Mouse (Mus musculus) limb, embryonic 13.5 days (tissue): ENCODE results near the gene P2rx7. TPM values are rescaled to one million over a fixed set of nuclear protein-coding genes. Genes with fewer than 3 reads are reported as not detected.

Experiments
- ATAC-seq: fragments of 200-750 bp; cut with Nextera tagmentation; 2 replicates; pipeline ENCODE4 v1.8.0; 2017; ENCODE audit warnings: low read depth, moderate number of reproducible peaks, moderate TSS enrichment; ENCODE audit not compliant: low FRiP score
- H3K27ac ChIP-seq: fragments of 300-500 bp; sonication (generic); 2 replicates; pipeline ENCODE4 v1.5.1; 2015; ENCODE audit warnings: inconsistent platforms, mild to moderate bottlenecking, moderate library complexity
- H3K27me3 ChIP-seq: fragments of 300-500 bp; sonication (generic); 2 replicates; pipeline ENCODE4 v1.6.1; 2015; ENCODE audit warnings: mild to moderate bottlenecking, inconsistent platforms
- H3K36me3 ChIP-seq: fragments of 300-500 bp; sonication (generic); 2 replicates; pipeline ENCODE4 v1.6.1; 2015; ENCODE audit warnings: inconsistent platforms, mild to moderate bottlenecking, moderate library complexity
- H3K4me1 ChIP-seq: fragments of 300-500 bp; sonication (generic); 2 replicates; pipeline ENCODE4 v1.6.1; 2015; ENCODE audit warnings: inconsistent platforms
- H3K4me2 ChIP-seq: fragments of 300-500 bp; sonication (generic); replicated peaks from 2 replicates; pipeline ENCODE4 v1.6.1; 2015; ENCODE audit warnings: inconsistent platforms, mild to moderate bottlenecking, moderate library complexity
- H3K4me3 ChIP-seq: fragments of 300-500 bp; sonication (generic); 2 replicates; pipeline ENCODE4 v1.5.1; 2015; ENCODE audit warnings: moderate library complexity, mild to moderate bottlenecking, inconsistent platforms
- H3K9ac ChIP-seq: fragments of 300-500 bp; sonication (generic); 2 replicates; pipeline ENCODE4 v1.6.1; 2015; ENCODE audit warnings: mild to moderate bottlenecking, inconsistent platforms
- H3K9me3 ChIP-seq: fragments of 300-500 bp; sonication (generic); 2 replicates; pipeline ENCODE4 v1.6.1; 2016; ENCODE audit warnings: inconsistent platforms
- WGBS: fragments of 180-500 bp; shearing (Covaris S2); methylation state at CpG from one replicate; pipeline ENCODE4 v1.1.7; 2015; 5-methylcytosine and 5-hydroxymethylcytosine counted together
- polyA plus RNA-seq: library from polyadenylated mRNA; unstranded; fragments of >200 nt; fragmentation: Nextera tagmentation; extraction: Ambion mirVana; gene quantifications from 2 replicates; pipeline ENCODE4 v1.2.1, GENCODE M21; 2015

The P2rx7 gene
- polyA plus RNA-seq, 1 experiment from 2014 or later = 1.2 TPM

DNA sequence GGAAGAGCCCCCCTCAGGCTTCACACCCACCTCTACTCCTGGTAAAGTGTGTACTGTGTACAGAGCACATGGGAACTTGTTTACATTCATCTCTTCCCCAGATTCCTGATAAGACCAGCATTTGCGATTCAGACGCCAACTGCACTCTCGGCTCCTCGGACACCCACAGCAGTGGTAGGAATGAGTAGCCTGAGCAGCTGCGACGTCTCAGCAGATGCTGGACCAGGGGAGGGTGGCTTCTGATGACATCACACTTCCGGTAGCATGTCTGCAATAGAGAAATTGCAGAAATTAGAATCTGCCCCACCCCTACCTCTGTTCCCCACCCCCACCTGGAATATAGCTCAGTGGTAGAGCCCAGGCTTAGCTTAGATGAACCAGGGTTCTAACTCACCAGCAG, 74.7 kb downstream of the P2rx7 start:
- Histone ChIP-seq H3K36me3 (no peaks in the 10 kb centered on the region), H3K9me3 (peaks cover 7% of the 10 kb centered on the region), H3K4me3 (no peak overlapping the region), H3K27ac (no peak overlapping the region), H3K27me3 (no peaks in the 10 kb centered on the region), H3K4me1 (peaks cover 9% of the 10 kb centered on the region), H3K9ac (no peak overlapping the region), H3K4me2 (no peak overlapping the region)
- WGBS = 77% methylated on average over 7 of the region's 7 CpGs
- no peak for ATAC-seq

DNA sequence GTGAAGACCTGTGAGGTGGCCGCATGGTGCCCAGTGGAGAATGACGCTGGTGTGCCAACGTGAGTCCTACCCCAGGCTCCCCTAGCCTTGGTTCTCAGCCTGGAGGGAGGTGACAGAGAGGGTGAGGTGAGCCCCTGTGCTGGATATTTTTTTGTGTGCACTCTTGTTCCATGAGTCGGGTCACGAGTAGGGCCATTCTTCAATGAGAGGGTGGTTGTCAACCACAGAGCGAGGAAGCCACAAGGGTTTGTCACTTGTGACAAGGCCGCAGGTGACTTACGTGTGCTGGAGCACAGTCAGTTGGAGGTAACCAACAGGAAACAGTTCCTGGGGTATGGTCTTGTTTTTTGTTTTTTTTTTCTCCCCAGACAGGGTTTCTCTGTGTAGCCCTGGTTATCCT, 75.5 kb downstream of the P2rx7 start:
- no peak overlapping the region for H3K9ac ChIP-seq
- H3K36me3 ChIP-seq = no peaks in the 10 kb centered on the region
- H3K9me3 ChIP-seq = peaks cover 7% of the 10 kb centered on the region
- no peaks in the 10 kb centered on the region for H3K27me3 ChIP-seq
- ATAC-seq = no peak
- H3K4me2 ChIP-seq = no peak overlapping the region
- H3K27ac ChIP-seq = no peak overlapping the region
- peaks cover 8% of the 10 kb centered on the region for H3K4me1 ChIP-seq
- WGBS = 92% methylated on average over 8 of the region's 8 CpGs
- no peak overlapping the region for H3K4me3 ChIP-seq

DNA sequence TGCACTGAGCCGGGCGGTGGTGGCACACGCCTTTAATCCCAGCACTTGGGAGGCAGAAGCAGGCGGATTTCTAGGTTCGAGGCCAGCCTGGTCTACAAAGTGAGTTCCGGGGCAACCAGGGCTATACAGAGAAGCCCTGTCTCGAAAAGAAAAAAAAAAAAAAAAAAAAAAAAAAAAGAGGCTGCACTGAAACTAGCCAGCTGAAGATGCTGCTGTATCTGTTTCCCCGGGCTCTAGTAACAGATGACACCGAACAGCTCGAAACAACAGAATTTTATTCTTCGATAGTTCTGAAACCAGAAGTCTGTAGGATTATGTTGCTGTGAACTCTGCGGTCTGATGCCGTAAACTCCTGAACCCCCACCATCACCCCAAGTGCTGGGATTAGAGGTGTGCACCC, 81.7 kb downstream of the P2rx7 start:
- no peaks in the 10 kb centered on the region for H3K27me3 ChIP-seq

DNA sequence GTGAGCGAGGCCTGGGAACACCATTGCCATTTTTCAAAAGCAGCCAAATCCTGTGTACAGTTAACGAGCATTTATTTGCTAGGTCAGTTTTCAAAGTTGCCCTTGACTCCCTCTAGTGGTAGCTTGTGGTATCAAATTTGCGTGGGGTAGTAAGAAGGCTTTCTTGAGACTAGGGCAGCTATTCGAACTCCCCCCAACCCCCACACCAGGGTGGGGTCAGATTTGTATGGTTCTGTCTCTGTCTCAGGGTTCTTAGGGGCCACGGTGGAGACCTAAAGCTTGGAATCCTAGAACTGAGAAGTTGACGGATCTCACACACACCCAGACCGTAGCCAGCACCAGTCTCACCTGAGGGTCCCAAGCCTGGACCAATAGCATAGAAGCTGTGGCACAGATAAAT, 82.4 kb downstream of the P2rx7 start:
- no peaks in the 10 kb centered on the region for H3K27me3 ChIP-seq
- no peak overlapping the region for H3K27ac ChIP-seq
- H3K4me1 ChIP-seq = 0 out of 2 replicates have a peak, but pooled peaks cover 4% of the 10 kb centered on the region
- peaks cover 8% of the 10 kb centered on the region; the same call in 1 of the 2 replicates for H3K36me3 ChIP-seq
- peak; percentile 11; the same call in 1 of the 2 replicates for ATAC-seq
- no peak overlapping the region for H3K4me2 ChIP-seq
- WGBS = 22% methylated on average over 7 of the region's 7 CpGs
- no peak overlapping the region for H3K9ac ChIP-seq
- peaks cover 3% of the 10 kb centered on the region for H3K9me3 ChIP-seq
- H3K4me3 ChIP-seq = no peak overlapping the region

More for the DNA sequence above, 81.7 kb downstream of the P2rx7 start:
- Histone ChIP-seq H3K9ac (no peak overlapping the region), H3K4me3 (no peak overlapping the region), H3K4me1 (0 out of 2 replicates have a peak, but pooled peaks cover 4% of the 10 kb centered on the region), H3K36me3 (peaks cover 4% of the 10 kb centered on the region; the same call in 1 of the 2 replicates), H3K27ac (no peak overlapping the region), H3K9me3 (peaks cover 3% of the 10 kb centered on the region), H3K4me2 (no peak overlapping the region)
- ATAC-seq = no peak
- 88% methylated on average over 13 of the region's 13 CpGs for WGBS

DNA sequence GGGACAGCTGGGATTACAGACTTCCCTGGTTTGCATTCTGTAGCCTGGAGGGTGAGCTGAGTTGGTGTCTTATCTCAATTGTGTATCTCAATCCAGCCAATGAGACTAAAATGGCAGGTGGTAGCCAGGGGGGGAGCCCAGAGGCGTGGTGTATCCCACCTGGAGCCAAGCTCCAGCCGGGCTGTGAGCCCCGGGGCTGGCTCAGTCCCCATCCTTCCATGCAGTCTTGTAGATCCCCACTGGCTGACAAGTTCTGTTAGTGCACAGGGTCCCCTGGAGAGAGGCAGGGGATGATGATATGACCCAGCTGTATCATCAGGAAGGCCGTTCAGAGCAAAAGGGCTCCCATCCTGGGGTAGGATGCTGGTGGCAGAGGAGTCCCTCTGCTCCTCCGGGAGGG, 82.9 kb downstream of the P2rx7 start:
- 81% methylated on average over 5 of the region's 5 CpGs for whole genome bisulfite sequencing
- no peak overlapping the region for H3K4me3 ChIP-seq
- H3K9ac ChIP-seq = 0 out of 2 replicates have a peak overlapping the region, but pooled peaks have one; percentile 43
- peaks cover 7% of the 10 kb centered on the region for H3K4me1 ChIP-seq
- H3K27me3 ChIP-seq = no peaks in the 10 kb centered on the region
- H3K4me2 ChIP-seq = no peak overlapping the region
- no peak for ATAC-seq
- H3K9me3 ChIP-seq = peaks cover 3% of the 10 kb centered on the region
- H3K36me3 ChIP-seq = peaks cover 8% of the 10 kb centered on the region; the same call in 1 of the 2 replicates
- no peak overlapping the region for H3K27ac ChIP-seq

DNA sequence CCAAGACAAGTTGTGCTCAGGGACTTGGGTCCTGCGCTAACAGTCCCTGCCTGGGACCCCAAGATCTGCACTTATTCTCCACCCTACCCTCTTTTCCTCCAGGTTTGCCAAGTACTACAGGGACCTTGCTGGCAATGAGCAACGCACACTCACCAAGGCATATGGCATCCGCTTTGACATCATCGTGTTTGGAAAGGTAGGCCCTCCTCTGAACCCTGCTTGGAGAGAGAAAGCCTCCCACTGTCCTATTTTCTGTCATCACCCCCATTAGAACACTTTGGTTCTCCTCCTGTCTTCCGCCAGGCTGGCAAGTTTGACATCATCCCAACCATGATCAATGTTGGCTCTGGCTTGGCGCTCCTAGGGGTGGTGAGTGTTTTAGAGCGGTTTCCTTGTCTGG, 83.4 kb downstream of the P2rx7 start:
- H3K36me3 ChIP-seq = peaks cover 8% of the 10 kb centered on the region; the same call in 1 of the 2 replicates
- H3K9me3 ChIP-seq = peaks cover 3% of the 10 kb centered on the region
- ATAC-seq = no peak
- 91% methylated on average over 7 of the region's 7 CpGs for WGBS
- no peak overlapping the region for H3K4me3 ChIP-seq
- H3K4me2 ChIP-seq = no peak overlapping the region
- H3K9ac ChIP-seq = no peak overlapping the region
- peaks cover 12% of the 10 kb centered on the region for H3K4me1 ChIP-seq
- H3K27ac ChIP-seq = no peak overlapping the region
- H3K27me3 ChIP-seq = no peaks in the 10 kb centered on the region

DNA sequence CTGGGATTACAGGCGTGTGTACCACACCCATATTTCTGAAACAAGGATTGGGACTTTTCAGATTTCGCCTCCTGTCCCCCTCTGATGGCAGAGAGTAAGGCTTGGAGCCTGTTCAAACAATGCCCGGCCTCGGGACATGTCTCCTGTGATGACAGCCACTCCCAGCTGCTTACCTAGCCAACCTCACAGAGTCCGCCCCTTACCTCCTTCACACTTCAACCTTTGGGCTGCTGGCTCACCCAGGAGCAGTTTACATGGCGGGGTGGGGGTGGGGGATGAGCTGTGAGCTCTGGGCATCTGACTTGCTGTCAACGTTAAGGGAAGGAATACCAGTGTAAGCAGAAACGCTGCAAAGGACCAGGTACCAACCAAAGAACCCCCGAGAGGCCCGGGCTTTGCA, 87.1 kb downstream of the P2rx7 start:
- Histone ChIP-seq H3K4me1 (peaks cover 25% of the 10 kb centered on the region), H3K4me3 (no peak overlapping the region), H3K27me3 (no peaks in the 10 kb centered on the region), H3K4me2 (no peak overlapping the region), H3K9me3 (no peaks in the 10 kb centered on the region), H3K36me3 (peaks cover 8% of the 10 kb centered on the region; the same call in 1 of the 2 replicates), H3K27ac (no peak overlapping the region), H3K9ac (no peak overlapping the region)
- ATAC-seq = no peak
- WGBS = 83% methylated on average over 10 of the region's 10 CpGs

DNA sequence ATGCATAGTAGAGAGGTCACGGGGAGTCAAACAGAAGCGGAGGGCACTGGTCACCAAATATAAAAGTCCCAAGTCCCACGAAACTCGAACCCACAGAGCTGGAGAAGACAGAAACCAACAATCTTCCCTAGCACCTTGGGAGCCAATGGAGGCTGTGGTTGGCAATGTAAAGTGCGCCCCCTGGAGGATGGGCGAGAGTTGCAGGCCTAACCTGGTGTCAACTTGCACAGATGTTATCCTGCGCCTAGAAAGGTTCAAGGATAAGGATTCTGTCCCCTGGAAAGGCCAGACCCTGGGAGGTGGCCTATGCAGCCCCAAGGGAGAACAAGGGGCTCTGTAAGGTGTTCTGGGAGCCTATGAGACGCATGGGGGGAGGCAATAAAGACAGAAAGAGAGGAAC, 87.6 kb downstream of the P2rx7 start:
- peak overlapping the region; percentile 30; the same call in 1 of the 2 replicates for H3K4me2 ChIP-seq
- H3K4me3 ChIP-seq = no peak overlapping the region
- H3K4me1 ChIP-seq = peaks cover 23% of the 10 kb centered on the region
- peak overlapping the region; percentile 13; the same call in 1 of the 2 replicates for H3K9ac ChIP-seq
- peaks cover 9% of the 10 kb centered on the region; the same call in 1 of the 2 replicates for H3K36me3 ChIP-seq
- no peak for ATAC-seq
- no peaks in the 10 kb centered on the region for H3K9me3 ChIP-seq
- no peaks in the 10 kb centered on the region for H3K27me3 ChIP-seq
- H3K27ac ChIP-seq = peak overlapping the region; percentile 53; the same call in 1 of the 2 replicates
- 69% methylated on average over 8 of the region's 8 CpGs for WGBS

DNA sequence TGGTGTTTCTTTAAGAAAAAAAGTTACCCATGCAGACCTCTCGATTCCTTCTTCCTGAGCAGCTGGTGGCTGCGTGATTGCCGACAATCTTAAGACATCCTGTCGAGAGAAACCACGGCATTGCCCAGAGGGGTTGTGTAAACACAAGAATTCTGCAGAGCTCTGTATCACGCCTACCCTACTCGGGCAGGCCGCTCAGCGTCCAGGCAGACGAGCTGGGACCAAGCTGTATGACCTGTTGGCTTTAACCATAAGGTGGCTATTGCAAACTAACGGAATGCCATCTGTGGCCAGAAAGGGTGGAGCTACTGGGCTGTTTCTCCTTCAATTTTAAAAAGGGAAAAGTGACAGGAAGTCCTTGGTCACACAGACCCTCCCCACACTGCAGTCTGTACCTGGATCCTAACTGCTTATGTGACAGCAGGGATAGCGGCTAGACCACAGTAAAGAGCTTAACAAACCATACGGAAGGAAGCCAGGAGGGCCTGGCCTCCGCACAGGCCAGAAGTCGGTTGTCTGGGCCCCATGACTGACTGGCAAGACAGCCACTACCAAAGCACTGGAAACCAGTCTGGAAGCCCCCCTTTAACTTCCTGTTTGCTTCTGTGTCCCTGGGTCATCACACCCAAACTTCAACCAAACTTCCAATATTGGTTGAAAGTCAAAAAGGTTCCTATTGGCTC, 88.4 kb downstream of the P2rx7 start:
- peak; percentile 34; the same call in 1 of the 2 replicates for ATAC-seq
- Histone ChIP-seq H3K27ac (peak overlapping the region; percentile 53), H3K9me3 (no peaks in the 10 kb centered on the region), H3K36me3 (peaks cover 17% of the 10 kb centered on the region), H3K27me3 (no peaks in the 10 kb centered on the region), H3K4me2 (peak overlapping the region; percentile 30), H3K4me1 (peaks cover 23% of the 10 kb centered on the region), H3K9ac (peak overlapping the region; percentile 43; the same call in 1 of the 2 replicates), H3K4me3 (no peak overlapping the region)
- WGBS = 23% methylated on average over 15 of the region's 15 CpGs

DNA sequence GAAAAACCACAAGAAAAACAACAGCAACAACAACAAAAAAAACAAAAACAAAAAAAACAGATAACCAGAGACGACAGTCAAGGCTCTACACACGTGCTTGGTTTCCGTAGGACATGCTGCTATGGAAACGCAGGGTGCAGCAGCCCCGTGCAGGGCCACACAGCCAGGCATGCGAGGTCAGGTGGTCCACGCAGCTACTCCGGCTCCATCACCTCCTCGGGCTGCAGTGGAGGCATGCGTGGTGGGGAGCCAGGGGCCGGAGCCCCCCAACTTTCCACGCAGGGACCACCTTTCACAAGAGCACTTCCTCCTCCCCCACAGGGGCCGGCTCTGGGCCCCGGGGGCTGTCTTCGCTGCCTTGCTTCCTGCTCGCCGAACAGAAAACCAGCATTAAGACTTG, 90.2 kb downstream of the P2rx7 start:
- Histone ChIP-seq H3K9ac (no peak overlapping the region), H3K36me3 (peaks cover 21% of the 10 kb centered on the region), H3K27me3 (no peaks in the 10 kb centered on the region), H3K4me1 (peaks cover 23% of the 10 kb centered on the region), H3K4me3 (no peak overlapping the region), H3K9me3 (no peaks in the 10 kb centered on the region), H3K27ac (no peak overlapping the region), H3K4me2 (0 out of 2 replicates have a peak overlapping the region, but pooled peaks have one; percentile 21)
- 67% methylated on average over 17 of the region's 17 CpGs for WGBS
- ATAC-seq = no peak

DNA sequence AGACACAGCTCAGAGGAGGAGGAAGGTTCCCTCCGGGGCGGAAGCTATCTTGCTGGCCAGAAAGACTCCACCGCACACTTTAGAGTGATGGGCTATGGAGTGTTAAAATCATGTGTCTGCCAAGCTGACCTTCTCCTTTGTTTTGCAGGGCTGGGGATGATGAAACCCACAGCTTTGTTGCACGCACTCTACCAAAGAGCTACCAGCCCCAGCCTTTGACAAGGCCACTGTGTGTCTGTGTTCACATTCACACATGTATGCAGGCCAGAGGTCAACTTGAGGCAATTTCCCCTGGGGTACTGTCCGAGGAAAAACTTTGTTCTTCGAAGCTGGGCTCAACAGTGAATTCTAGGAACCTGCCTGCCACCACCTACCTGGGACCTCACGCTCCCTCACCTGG, 92.1 kb downstream of the P2rx7 start:
- H3K4me2 ChIP-seq = no peak overlapping the region
- peaks cover 21% of the 10 kb centered on the region for H3K36me3 ChIP-seq
- H3K27ac ChIP-seq = no peak overlapping the region
- no peak overlapping the region for H3K9ac ChIP-seq
- WGBS = 88% methylated on average over 7 of the region's 7 CpGs
- no peak for ATAC-seq
- peaks cover 23% of the 10 kb centered on the region for H3K4me1 ChIP-seq
- no peaks in the 10 kb centered on the region for H3K27me3 ChIP-seq
- H3K9me3 ChIP-seq = no peaks in the 10 kb centered on the region
- H3K4me3 ChIP-seq = no peak overlapping the region

DNA sequence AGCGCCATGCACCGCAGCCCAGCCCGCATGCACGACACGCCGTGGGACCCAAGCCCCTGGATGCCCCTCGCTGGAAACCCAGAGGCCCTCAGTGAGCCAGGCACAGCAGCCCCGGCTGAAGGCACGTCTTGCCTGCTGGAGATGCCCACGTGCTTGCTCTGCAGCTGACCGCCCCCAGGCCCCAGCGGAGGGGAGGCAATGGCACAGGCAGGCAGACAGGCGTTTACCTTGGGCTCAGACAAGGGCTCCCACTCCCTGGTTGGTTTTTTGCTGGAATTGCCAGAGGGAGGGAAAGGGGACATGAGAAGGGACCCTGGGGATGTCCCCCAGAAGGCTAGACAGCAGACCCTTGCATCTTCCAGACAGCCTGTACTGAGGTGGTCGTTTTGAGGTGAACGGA, 93.0 kb downstream of the P2rx7 start:
- Histone ChIP-seq H3K9ac (no peak overlapping the region), H3K4me2 (no peak overlapping the region), H3K4me1 (peaks cover 18% of the 10 kb centered on the region), H3K27ac (no peak overlapping the region), H3K36me3 (peaks cover 30% of the 10 kb centered on the region), H3K27me3 (no peaks in the 10 kb centered on the region), H3K4me3 (no peak overlapping the region), H3K9me3 (no peaks in the 10 kb centered on the region)
- ATAC-seq = no peak
- 84% methylated on average over 15 of the region's 15 CpGs for WGBS
